Mouse (Mus musculus): Measurements from ENCODE around the gene Borcs6. TPM values are rescaled to one million over a fixed set of nuclear protein-coding genes. Genes with fewer than 3 reads are reported as not detected.

Gene Borcs6
- total RNA-seq, 2 experiments from 2014 or later: 20.0 to 23.5 TPM

DNA sequence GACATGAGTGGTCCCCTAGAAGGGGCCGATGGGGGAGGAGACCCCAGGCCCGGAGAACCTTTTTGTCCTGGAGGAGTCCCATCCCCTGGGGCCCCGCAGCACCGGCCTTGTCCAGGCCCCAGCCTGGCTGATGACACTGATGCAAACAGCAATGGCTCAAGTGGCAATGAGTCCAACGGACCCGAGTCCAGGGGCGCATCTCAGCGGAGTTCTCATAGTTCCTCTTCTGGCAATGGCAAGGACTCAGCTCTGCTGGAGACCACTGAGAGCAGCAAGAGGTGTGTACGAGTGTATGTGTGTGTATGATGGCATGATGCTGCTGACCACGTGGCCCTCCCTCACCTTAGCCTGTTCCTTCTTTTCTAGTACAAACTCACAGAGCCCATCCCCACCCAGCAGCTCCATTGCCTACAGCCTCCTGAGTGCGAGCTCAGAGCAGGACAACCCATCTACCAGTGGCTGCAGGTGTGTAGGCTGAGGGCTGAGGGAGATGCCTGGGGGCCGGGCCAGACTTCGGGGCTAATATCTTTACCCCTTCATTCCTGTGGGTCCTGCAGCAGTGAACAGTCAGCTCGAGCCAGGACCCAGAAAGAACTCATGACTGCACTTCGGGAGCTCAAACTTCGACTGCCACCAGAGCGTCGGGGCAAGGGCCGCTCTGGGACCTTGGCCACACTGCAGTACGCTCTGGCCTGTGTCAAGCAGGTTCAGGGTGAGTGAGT lies 41.3 kb downstream of the Borcs6 start:
- no peak for DNase-seq (ENCODE audit: low spot score)

DNA sequence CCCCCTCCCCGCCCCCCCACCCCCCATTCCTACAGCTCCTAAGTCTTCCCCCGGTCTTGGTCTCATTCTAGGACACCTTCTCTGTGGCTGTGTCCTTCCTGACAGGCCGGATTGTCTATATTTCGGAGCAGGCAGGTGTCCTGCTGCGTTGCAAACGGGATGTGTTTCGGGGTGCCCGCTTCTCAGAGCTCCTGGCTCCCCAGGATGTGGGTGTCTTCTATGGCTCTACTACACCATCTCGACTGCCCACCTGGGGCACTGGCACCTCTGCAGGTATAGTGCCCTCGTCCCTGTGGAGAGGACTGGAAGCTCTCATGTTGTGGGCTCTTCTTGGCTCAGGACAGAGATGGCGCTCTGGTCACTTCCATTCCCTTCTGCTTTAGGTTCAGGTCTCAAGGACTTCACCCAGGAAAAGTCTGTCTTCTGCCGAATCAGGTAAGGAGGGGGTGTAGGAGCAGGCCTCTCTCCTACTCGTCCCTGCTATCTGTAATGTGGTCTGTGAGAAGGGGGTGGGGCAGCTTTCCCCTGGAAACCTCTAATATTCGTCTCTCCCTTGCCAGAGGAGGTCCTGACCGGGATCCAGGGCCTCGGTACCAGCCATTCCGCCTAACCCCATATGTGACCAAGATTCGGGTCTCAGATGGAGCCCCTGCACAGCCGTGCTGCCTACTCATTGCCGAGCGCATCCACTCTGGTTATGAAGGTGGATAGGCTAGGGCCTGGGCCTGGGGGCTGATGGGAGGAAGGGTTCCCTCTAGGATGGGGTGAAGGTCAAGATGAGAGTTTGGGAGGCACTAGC lies 42.3 kb downstream of the Borcs6 start:
- no peak for DNase-seq (ENCODE audit: low spot score)

GRCm38 (mm10) chr11:69102403-69102725 lies 42.8 kb downstream of the Borcs6 start:
- no peak for DNase-seq (ENCODE audit: low spot score)

DNA sequence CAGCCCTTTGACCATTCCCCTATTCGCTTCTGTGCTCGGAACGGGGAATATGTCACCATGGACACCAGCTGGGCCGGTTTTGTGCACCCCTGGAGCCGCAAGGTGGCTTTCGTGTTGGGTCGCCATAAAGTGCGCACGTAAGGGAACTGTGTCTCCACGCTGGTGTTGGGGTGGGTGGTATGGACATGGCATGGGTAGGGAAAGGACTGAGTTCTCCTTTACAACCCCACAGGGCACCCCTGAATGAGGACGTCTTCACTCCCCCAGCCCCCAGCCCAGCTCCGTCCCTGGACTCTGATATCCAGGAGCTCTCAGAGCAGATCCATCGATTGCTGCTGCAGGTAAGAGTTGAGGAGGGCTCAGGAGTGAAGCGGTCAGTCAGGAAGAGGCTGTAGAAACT lies 43.6 kb downstream of the Borcs6 start:
- no peak for DNase-seq (ENCODE audit: low spot score)

- DNase-seq (ENCODE audit: low spot score): no peak
Observed at GRCm38 (mm10) chr11:69103531-69104435, 44.3 kb downstream of the Borcs6 start.

DNA sequence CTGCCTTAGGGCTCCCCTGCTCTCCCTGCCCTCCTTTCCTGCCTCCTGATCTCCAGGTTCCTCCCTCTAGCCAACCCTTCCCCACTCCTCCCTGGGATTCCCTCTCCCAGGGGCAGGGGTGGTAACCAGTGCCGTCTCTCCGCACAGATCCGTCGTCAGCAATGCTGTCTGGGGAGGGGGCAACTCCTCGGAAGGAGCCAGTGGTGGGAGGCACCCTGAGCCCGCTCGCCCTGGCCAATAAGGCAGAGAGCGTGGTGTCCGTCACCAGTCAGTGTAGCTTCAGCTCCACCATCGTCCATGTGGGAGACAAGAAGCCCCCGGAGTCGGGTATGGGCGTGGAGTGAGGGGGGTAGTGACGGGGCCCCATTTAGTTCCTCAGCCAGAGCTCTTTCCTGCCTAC lies 45.0 kb downstream of the Borcs6 start:
- no peak for DNase-seq (ENCODE audit: low spot score)

DNA sequence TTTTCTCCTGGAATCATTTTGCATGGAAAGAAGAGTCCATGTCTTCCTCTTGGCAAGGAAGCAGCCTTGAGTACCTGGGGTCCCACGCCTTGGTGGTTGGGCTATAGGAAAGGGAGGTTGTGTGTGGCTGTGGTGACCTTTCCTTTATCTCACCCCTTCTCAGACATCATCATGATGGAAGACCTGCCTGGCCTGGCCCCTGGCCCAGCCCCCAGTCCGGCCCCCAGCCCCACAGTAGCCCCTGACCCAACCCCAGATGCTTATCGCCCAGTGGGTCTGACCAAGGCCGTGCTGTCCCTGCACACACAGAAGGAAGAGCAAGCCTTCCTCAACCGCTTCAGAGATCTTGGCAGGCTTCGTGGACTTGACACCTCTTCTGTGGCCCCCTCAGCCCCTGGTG lies 45.7 kb downstream of the Borcs6 start:
- no peak for DNase-seq (ENCODE audit: low spot score)

- DNase-seq (ENCODE audit: low spot score): no peak
Observed at GRCm38 (mm10) chr11:69105796-69106195, 46.3 kb downstream of the Borcs6 start.

DNA sequence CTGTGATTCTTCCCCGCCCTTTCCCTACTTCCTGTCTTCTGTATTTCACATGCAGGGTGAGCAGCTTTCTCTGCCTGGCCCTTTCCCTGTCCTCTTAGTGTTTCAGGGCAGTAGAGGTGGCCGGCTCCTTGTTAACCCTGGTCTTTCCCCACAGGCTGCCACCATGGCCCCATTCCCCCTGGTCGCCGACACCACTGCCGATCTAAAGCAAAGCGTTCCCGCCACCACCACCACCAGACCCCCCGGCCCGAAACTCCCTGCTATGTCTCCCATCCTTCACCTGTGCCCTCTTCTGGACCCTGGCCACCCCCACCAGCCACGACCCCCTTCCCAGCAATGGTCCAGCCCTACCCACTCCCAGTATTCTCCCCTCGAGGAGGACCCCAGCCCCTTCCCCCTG lies 46.8 kb downstream of the Borcs6 start:
- DNase-seq (ENCODE audit: low spot score): no peak

GRCm38 (mm10) chr11:69106842-69107241 lies 47.3 kb downstream of the Borcs6 start:
- no peak for DNase-seq (ENCODE audit: low spot score)

GRCm38 (mm10) chr11:69107676-69108075 lies 48.2 kb downstream of the Borcs6 start:
- DNase-seq (ENCODE audit: low spot score): no peak

GRCm38 (mm10) chr11:69108223-69108622 lies 48.7 kb downstream of the Borcs6 start:
- DNase-seq (ENCODE audit: low spot score): no peak

- no peak for DNase-seq (ENCODE audit: low spot score)
Observed at GRCm38 (mm10) chr11:69109032-69109900, 49.7 kb downstream of the Borcs6 start.

- DNase-seq (ENCODE audit: low spot score): peak; percentile 92
Observed at GRCm38 (mm10) chr11:69110319-69111046, 51.0 kb downstream of the Borcs6 start.

Other genes starting within 250 kb of the Borcs6 start
- 100 to 1,000 TPM in 1 of 2 experiments, 10 to 100 TPM in 1; 78.2 to 106 TPM for gene Ndel1, start 187.9 kb upstream of the Borcs6 start, total RNA-seq (2021)
- gene Rnf222, start 171.2 kb upstream of the Borcs6 start, total RNA-seq (2021): not detected
- gene Rpl26, start 158.1 kb upstream of the Borcs6 start, total RNA-seq (2021): 100 to 1,000 TPM; 639 to 682 TPM
- gene Odf4, start 132.6 kb upstream of the Borcs6 start, total RNA-seq (2021): not detected
- 1 to 10 TPM; 5.8 to 9.7 TPM for gene Arhgef15, start 102.2 kb upstream of the Borcs6 start, total RNA-seq (2021)
- gene Slc25a35, start 91.6 kb upstream of the Borcs6 start, total RNA-seq (2021): 1 to 10 TPM; 4.8 to 5.2 TPM
- 10 to 100 TPM; 59.5 to 62.4 TPM for gene Rangrf, start 84.5 kb upstream of the Borcs6 start, total RNA-seq (2021)
- gene Pfas, start 51.3 kb upstream of the Borcs6 start, total RNA-seq (2021): 1 to 10 TPM; 7.0 to 9.6 TPM
- gene Ctc1, start 43.8 kb upstream of the Borcs6 start, total RNA-seq (2021): 1 to 10 TPM; 9.4 to 9.5 TPM
- gene Aurkb, start 14.1 kb upstream of the Borcs6 start, total RNA-seq (2021): not detected
- 1 to 10 TPM; 3.5 to 3.7 TPM for gene Tmem107, start 11.1 kb downstream of the Borcs6 start, total RNA-seq (2021)
- 10 to 100 TPM; 37.4 to 39.3 TPM for gene Vamp2, start 28.8 kb downstream of the Borcs6 start, total RNA-seq (2021)
- 10 to 100 TPM; 41.9 to 72.2 TPM for gene Per1, start 35.5 kb downstream of the Borcs6 start, total RNA-seq (2021)
- gene Hes7, start 60.7 kb downstream of the Borcs6 start, total RNA-seq (2021): not detected
- not detected for gene 9130213A22Rik, start 62.9 kb downstream of the Borcs6 start, total RNA-seq (2021)
- gene Aloxe3, start 66.2 kb downstream of the Borcs6 start, total RNA-seq (2021): not detected
- gene Alox12b, start 97.3 kb downstream of the Borcs6 start, total RNA-seq (2021): not detected
- gene Alox8, start 138.1 kb downstream of the Borcs6 start, total RNA-seq (2021): not detected
- not detected for gene Gucy2e, start 177.3 kb downstream of the Borcs6 start, total RNA-seq (2021)